Mouse (Mus musculus) testis, postnatal 14 days (tissue): ENCODE results near the gene Frmd3.
A peak's percentile ranks its signal among the peaks of the same experiment; 100 is the strongest.
"Not testable (repeated sequence)": the region's sequence is repeated elsewhere in the genome, so short reads cannot be mapped to it uniquely, and the experiment has no call there.

Experiments used
- DNase-seq: peaks from one replicate; pipeline ENCODE4 v3.0.0; 2021; ENCODE audit warnings: low spot score

Gene Frmd3

GRCm38 (mm10) chr4:74013211-74014047 is at the start of gene Frmd3:
Frmd3 (plus strand) TSS chr4:74013442.
- DNase-seq: peak; percentile 6

GRCm38 (mm10) chr4:73980454-73980853 is 32.8 kb upstream of the Frmd3 start:
- no peak for DNase-seq

- DNase-seq: no peak
These were observed 965 bp upstream of the Frmd3 start for GRCm38 (mm10) chr4:74012277-74012676.

GRCm38 (mm10) chr4:74012700-74013099 is 542 bp upstream of the Frmd3 start:
- DNase-seq: no peak

- no peak for DNase-seq
These were observed 832 bp downstream of the Frmd3 start for GRCm38 (mm10) chr4:74014048-74014500.

GRCm38 (mm10) chr4:74020084-74020483 is 6.8 kb downstream of the Frmd3 start:
- DNase-seq: no peak

GRCm38 (mm10) chr4:74043226-74043625 is 30.0 kb downstream of the Frmd3 start:
- peak; percentile 6 for DNase-seq

GRCm38 (mm10) chr4:74051692-74052091 is 38.5 kb downstream of the Frmd3 start:
- DNase-seq: peak; percentile 4

GRCm38 (mm10) chr4:74076727-74077126 is 63.5 kb downstream of the Frmd3 start:
- no peak for DNase-seq

GRCm38 (mm10) chr4:74110816-74111215 is 97.6 kb downstream of the Frmd3 start:
- DNase-seq: no peak

GRCm38 (mm10) chr4:74191528-74191927 is 178.3 kb downstream of the Frmd3 start:
- DNase-seq: no peak

- DNase-seq: no peak
These were observed 188.1 kb downstream of the Frmd3 start for GRCm38 (mm10) chr4:74201281-74201811.

- not testable (repeated sequence) for DNase-seq
These were observed 208.5 kb downstream of the Frmd3 start for GRCm38 (mm10) chr4:74221780-74222179.

GRCm38 (mm10) chr4:74222360-74222759 is 209.1 kb downstream of the Frmd3 start:
- no peak for DNase-seq

- DNase-seq: no peak
These were observed 211.0 kb downstream of the Frmd3 start for GRCm38 (mm10) chr4:74224210-74224609.

- no peak for DNase-seq
These were observed 217.8 kb downstream of the Frmd3 start for GRCm38 (mm10) chr4:74230994-74231393.

GRCm38 (mm10) chr4:74231405-74231804 is 218.2 kb downstream of the Frmd3 start:
- no peak for DNase-seq

GRCm38 (mm10) chr4:74233534-74233933 is 220.3 kb downstream of the Frmd3 start:
- no peak for DNase-seq

GRCm38 (mm10) chr4:74242176-74242575 is 228.9 kb downstream of the Frmd3 start, which contains the start of gene Kdm4c:
Kdm4c (plus strand) TSS chr4:74242497.
- no peak for DNase-seq
